Mouse (Mus musculus) embryo, embryonic 11 days (tissue): ENCODE measurements around the gene Cd99l2.

Experiments
- DNase-seq: peaks from one replicate; pipeline ENCODE4 v3.0.0-alpha.2; 2015

The Cd99l2 gene

GRCm38 (mm10) chrX:71467491-71467890 is 25.2 kb downstream of the Cd99l2 start:
- DNase-seq, result no peak

DNA sequence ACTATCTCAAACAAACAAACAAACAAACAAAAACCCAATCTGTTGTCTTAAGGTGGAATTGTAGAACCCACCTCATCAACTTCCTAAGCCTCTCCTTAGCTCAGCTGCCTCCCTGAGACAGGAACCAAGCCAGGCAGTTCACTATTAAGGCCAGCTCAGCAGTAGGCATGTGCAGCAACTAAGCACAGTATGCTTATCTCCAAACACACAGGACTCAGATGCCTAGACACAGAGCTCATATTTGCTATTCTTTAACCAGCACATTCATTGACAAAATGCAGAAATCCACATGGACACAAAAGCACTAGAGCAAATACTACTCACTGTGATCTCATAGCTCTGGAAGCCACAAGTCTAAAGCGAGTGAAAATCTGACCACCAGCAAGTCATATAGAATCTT is 27.2 kb downstream of the Cd99l2 start:
- DNase-seq, result no peak

DNA sequence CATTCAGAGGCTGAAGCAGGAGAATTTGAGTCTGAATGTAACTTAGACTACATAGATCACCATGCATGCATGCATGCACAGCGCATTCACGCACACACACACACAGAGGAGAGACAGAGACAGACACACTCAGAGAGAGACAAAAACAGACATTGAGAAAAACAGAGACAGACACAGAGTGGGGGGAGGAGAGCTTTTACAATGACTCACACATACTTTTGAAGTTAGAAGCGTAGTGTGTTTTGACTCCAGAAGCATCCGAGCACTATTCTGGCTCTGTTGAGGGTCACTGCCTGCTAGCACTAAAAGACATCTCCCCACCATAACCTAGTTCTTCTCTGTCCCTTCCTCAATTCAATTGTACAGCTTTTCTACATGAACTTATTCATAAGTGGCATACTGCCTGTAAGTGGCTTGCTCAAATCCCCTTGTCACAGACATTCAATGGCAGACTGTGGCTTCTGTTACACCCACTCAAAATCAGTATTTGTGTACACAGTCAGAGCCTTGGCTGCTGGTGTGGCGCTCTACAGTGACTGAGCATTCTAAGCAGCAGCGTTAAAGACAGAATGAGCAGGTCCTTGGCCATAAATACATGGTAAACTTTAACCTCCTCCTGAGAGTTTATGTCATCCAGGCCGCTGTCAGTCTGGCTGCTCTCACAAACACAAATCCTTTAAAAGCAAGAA is 28.4 kb downstream of the Cd99l2 start:
- no peak for DNase-seq

GRCm38 (mm10) chrX:71456078-71456737 is 36.4 kb downstream of the Cd99l2 start:
- no peak for DNase-seq

GRCm38 (mm10) chrX:71442916-71443315 is 49.7 kb downstream of the Cd99l2 start:
- DNase-seq, result no peak

GRCm38 (mm10) chrX:71439473-71439872 is 53.2 kb downstream of the Cd99l2 start:
- DNase-seq, result no peak

DNA sequence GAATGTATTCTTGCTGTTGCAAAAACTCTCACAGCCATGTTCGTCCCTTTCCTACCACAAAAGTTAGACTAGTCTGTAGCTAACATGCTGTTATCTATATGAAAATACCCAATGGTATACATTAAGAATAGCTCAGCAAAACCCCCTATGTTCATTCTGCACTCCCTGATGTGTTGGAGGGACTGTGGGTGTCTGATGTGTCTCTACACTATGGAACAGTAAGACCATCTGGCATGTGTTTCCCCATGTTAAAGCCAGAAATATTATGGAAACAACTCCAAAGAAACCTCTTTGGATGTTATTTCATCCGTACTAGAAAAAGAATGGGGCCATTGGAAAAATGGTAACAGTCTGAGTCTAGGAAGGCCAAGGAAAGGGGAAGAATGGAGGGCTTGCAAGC is 57.1 kb downstream of the Cd99l2 start:
- DNase-seq, result no peak

GRCm38 (mm10) chrX:71434860-71435259 is 57.8 kb downstream of the Cd99l2 start:
- peak; percentile 12 for DNase-seq

DNA sequence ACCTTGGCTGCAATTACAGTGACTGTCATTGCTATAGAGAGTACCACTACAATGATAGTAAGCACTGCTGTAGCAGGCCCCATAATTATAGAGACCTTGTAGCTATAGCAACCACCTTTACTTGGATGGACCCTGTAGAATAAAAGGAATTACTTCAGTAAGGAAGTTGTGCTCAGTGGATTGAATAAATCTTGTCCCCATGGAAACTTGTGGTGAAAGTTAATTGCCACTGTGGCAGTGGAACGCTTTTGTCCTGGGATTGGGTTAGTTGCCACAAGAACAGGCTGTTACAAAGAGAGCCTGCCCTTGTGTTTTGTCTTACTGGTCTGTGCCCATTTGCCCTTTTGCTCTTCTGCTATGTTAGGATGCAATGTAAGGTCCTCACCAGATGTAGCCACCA is 58.2 kb downstream of the Cd99l2 start:
- peak; percentile 11 for DNase-seq

- no peak for DNase-seq
Observed at GRCm38 (mm10) chrX:71430900-71431299, 61.7 kb downstream of the Cd99l2 start.

GRCm38 (mm10) chrX:71427491-71427890 is 65.2 kb downstream of the Cd99l2 start:
- no peak for DNase-seq

DNA sequence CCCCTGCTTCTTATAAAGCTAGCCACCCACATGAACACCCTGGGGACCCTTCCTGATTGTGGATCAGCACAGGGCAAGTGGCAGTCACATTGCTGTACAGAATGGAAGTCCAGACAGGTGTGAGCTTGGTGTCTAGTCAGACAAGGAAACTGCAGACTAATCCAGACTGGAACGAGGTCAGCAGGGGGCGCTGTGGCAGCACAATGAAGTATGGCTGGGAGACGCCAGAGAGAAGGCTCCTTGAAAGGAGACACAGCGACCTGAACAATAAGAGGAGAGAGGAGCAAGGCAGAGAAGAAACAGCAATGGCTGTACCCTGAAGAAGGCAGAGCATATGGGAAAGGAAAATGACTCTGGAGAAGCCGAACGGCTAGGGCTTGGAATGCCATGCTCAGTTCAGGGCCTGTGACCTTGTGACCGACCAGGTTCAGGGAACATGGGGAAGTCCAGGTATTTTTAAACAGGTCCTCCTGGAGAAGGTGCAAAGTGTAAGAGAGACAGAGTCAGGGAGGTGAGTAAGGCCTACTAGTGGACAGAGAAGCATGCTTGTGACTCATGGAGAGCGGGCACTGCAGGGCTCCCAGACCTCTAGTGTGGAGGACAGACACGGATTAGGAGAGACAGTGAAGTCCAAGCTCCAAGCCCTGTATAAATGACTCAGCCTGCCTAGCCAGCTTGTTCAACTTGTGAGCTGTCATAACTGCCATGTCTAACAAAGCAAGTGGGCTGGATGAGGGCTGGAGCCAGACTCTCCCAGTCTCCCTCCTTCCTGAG is 66.7 kb downstream of the Cd99l2 start:
- peak; percentile 76 for DNase-seq

DNA sequence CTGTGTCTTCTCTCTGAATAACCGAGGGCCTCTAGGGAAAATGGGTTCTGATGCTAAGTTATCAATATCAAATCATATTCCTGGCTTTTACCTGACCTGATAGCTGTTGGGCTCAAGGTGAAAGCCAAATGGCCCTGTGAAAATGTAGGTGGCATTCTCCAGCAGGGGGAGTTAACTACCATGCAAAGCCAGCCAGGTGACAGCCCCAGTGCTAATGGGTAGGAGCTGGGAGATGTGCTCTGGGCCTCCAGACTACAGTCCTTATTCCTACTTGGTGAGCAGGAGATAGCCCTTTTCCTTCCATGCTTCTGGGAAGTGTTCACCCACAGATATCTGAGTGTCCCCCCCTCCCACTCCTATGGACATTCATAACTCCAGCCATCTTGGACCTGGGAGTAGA is 67.8 kb downstream of the Cd99l2 start:
- DNase-seq, result no peak

- no peak for DNase-seq
Observed at GRCm38 (mm10) chrX:71413616-71414015, 79.0 kb downstream of the Cd99l2 start.

GRCm38 (mm10) chrX:71412776-71413175 is 79.9 kb downstream of the Cd99l2 start:
- DNase-seq, result no peak

- DNase-seq, result no peak
Observed at GRCm38 (mm10) chrX:71408386-71408785, 84.3 kb downstream of the Cd99l2 start.

GRCm38 (mm10) chrX:71406290-71406689 is 86.4 kb downstream of the Cd99l2 start:
- no peak for DNase-seq

GRCm38 (mm10) chrX:71396326-71396725 is 96.3 kb downstream of the Cd99l2 start:
- DNase-seq, result no peak

- DNase-seq, result peak; percentile 34
Observed at GRCm38 (mm10) chrX:71381571-71381970, 111.1 kb downstream of the Cd99l2 start.

DNA sequence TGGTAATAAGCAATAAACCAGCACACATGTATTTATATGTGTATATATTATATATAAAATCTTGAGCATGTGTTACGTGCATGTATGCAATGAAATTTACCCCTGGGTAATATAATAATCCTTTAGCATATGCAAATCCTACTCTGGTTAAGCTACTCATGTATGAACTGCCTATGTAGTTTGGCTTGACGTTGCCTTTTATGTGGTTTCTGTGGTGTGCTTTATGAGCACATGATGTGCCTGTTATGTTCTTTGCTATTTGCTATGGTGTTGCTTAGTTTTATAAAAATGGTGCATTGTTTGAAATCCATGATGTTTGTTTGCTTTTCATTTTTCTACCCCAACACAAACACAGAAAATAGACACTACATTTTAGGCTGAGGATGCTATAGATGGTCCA is 114.2 kb downstream of the Cd99l2 start:
- DNase-seq, result no peak

DNA sequence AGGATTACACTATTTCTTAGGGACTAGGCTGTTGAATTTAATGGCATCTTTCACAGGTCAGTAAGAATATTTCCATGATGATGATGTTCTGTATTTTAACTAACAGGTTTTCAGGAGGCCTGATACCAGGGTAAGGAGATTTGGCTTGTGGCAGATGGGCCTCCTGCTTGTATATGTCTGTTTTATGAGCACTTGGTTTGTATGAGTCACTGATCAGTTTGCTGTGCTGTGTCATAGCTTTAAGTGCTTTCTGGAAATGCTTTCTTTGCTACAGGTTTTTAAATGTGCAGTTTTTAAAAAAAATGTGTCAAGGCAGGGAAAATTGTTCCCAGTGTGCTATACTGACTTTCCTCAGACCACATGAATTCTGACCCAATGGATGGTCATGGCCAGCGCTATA is 115.9 kb downstream of the Cd99l2 start:
- no peak for DNase-seq
